Mouse (Mus musculus) myocyte (in vitro differentiated cells): ENCODE measurements around the gene Olfr1394.

ENCODE experiments used
- CEBPB ChIP-seq: IDR thresholded peaks from 2 replicates; pipeline ENCODE4 v1.6.1; 2011; ENCODE audit warnings: mild to moderate bottlenecking, moderate library complexity; ENCODE audit not compliant: poor library complexity, insufficient read depth, severe bottlenecking
- E2F4 ChIP-seq: IDR thresholded peaks from one replicate; pipeline ENCODE4 v1.6.1; 2011; ENCODE audit warnings: mild to moderate bottlenecking, control low read depth, moderate library complexity; ENCODE audit not compliant: insufficient read depth
- POLR2A ChIP-seq: IDR thresholded peaks from one replicate; pipeline ENCODE4 v1.6.1; 2011; ENCODE audit warnings: low read depth, mild to moderate bottlenecking, control low read depth, moderate library complexity; ENCODE audit not compliant: insufficient read length
- SRF ChIP-seq: IDR thresholded peaks from one replicate; pipeline ENCODE4 v1.6.1; 2011; ENCODE audit warnings: low read depth; ENCODE audit not compliant: control insufficient read depth, insufficient read length
- TCF12 ChIP-seq: IDR thresholded peaks from one replicate; pipeline ENCODE4 v1.6.1; 2011; ENCODE audit warnings: mild to moderate bottlenecking, control low read depth; ENCODE audit not compliant: poor library complexity, insufficient read depth, severe bottlenecking
- USF1 ChIP-seq: IDR thresholded peaks from one replicate; pipeline ENCODE4 v1.6.1; 2011; ENCODE audit warnings: low read depth, mild to moderate bottlenecking, control low read depth, moderate library complexity

DNA sequence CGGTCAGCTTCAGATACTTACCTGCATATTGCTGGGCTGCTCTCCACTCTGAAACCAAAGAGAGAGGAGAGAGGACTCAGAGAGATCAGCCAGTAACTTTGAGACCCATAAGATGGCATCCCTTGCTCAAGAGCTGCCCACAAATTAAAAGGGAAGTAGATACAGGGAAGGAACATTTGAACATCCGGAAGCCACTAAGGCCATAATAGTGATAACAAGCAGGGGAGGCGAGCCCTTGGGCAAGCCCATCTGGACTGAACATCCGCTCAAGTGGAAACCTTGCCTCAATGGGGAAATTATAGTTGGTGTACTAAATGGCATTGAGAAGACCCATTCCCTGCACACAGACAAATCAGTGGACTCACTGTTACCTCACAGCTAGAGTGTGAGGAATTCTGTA lies 16.4 kb downstream of the Olfr1394 start:
- TF ChIP-seq E2F4 (no peak), POLR2A (no peak), TCF12 (no peak), CEBPB (no peak), USF1 (no peak), SRF (no peak)
